Mouse (Mus musculus) adrenal gland (tissue): ENCODE results near the gene Sema5b.

ENCODE experiments used
- intact Hi-C: fragments of 180-260 bp; cut with DNase I; formaldehyde crosslinking; loops from one replicate; pipeline ENCODE4 v1.15.1; 2025

The Sema5b gene

GRCm38 (mm10) chr16:35703763-35704679 lies 163.1 kb downstream of the Sema5b start:
- intact Hi-C loops: no loop called here

- intact Hi-C loops: no loop called here
Measured at GRCm38 (mm10) chr16:35704796-35705195, 163.9 kb downstream of the Sema5b start.

- intact Hi-C loops: no loop called here
Measured at GRCm38 (mm10) chr16:35707004-35707403, 166.1 kb downstream of the Sema5b start.

GRCm38 (mm10) chr16:35711004-35711403 lies 170.1 kb downstream of the Sema5b start:
- intact Hi-C loops: no loop called here

- intact Hi-C loops: no loop called here
Measured at GRCm38 (mm10) chr16:35713606-35714005, 172.7 kb downstream of the Sema5b start.
